Mouse (Mus musculus): Measurements from ENCODE around the gene Thumpd2. TPM values are rescaled to one million over a fixed set of nuclear protein-coding genes. Genes with fewer than 3 reads are reported as not detected.

The Thumpd2 gene
- polyA plus RNA-seq, 1 experiment from 2014 or later, result 12.4 TPM

GRCm38 (mm10) chr17:81031830-81032442 lies 32.9 kb downstream of the Thumpd2 start:
- Histone ChIP-seq H3K9ac (no peak overlapping the region), H3K36me3 (peaks cover 36% of the 10 kb centered on the region), H3K27ac (replicated peaks) (no peak overlapping the region), H3K4me2 (replicated peaks) (no peak overlapping the region), H3K27me3 (no peaks in the 10 kb centered on the region), H3K4me3 (replicated peaks) (no peak overlapping the region), H3K9me3 (replicated peaks) (no peaks in the 10 kb centered on the region), H3K4me1 (no peaks in the 10 kb centered on the region)
- 81% methylated on average over 3 of the region's 3 CpGs for WGBS
- ATAC-seq (ENCODE audit: insufficient number of reproducible peaks, low FRiP score, low TSS enrichment, low read depth), result no peak

- Histone ChIP-seq H3K9me3 (replicated peaks) (no peaks in the 10 kb centered on the region), H3K4me2 (replicated peaks) (no peak overlapping the region), H3K9ac (no peak overlapping the region), H3K27ac (replicated peaks) (no peak overlapping the region), H3K4me1 (no peaks in the 10 kb centered on the region), H3K27me3 (no peaks in the 10 kb centered on the region), H3K4me3 (replicated peaks) (no peak overlapping the region), H3K36me3 (peaks cover 50% of the 10 kb centered on the region)
- 93% methylated on average over 6 of the region's 6 CpGs for WGBS
- ATAC-seq (ENCODE audit: insufficient number of reproducible peaks, low FRiP score, low TSS enrichment, low read depth), result no peak
These were observed 37.6 kb downstream of the Thumpd2 start for GRCm38 (mm10) chr17:81027331-81027730.

- Histone ChIP-seq H3K27me3 (no peaks in the 10 kb centered on the region), H3K36me3 (no peaks in the 10 kb centered on the region), H3K9ac (no peak overlapping the region), H3K9me3 (replicated peaks) (no peaks in the 10 kb centered on the region), H3K27ac (replicated peaks) (no peak overlapping the region), H3K4me2 (replicated peaks) (no peak overlapping the region), H3K4me3 (replicated peaks) (no peak overlapping the region), H3K4me1 (no peaks in the 10 kb centered on the region)
- 46% methylated on average over 1 of the region's 1 CpGs for WGBS
- ATAC-seq (ENCODE audit: insufficient number of reproducible peaks, low FRiP score, low TSS enrichment, low read depth), result no peak
These were observed 47.8 kb downstream of the Thumpd2 start for GRCm38 (mm10) chr17:81017132-81017531.

- H3K27me3 ChIP-seq, result no peaks in the 10 kb centered on the region
- 49% methylated on average over 4 of the region's 4 CpGs for WGBS
- H3K4me2 ChIP-seq (replicated peaks), result no peak overlapping the region
- H3K4me1 ChIP-seq, result no peaks in the 10 kb centered on the region
- no peak overlapping the region for H3K9ac ChIP-seq
- H3K4me3 ChIP-seq (replicated peaks), result no peak overlapping the region
- no peak overlapping the region for H3K27ac ChIP-seq (replicated peaks)
- ATAC-seq (ENCODE audit: insufficient number of reproducible peaks, low FRiP score, low TSS enrichment, low read depth), result no peak
- no peaks in the 10 kb centered on the region for H3K9me3 ChIP-seq (replicated peaks)
- H3K36me3 ChIP-seq, result no peaks in the 10 kb centered on the region
These were observed 49.0 kb downstream of the Thumpd2 start for GRCm38 (mm10) chr17:81015814-81016447.

- H3K4me1 ChIP-seq, result 0 out of 2 replicates have a peak, but pooled peaks cover 2% of the 10 kb centered on the region
- no peak for ATAC-seq (ENCODE audit: insufficient number of reproducible peaks, low FRiP score, low TSS enrichment, low read depth)
- H3K9ac ChIP-seq, result no peak overlapping the region
- H3K4me3 ChIP-seq (replicated peaks), result no peak overlapping the region
- H3K27me3 ChIP-seq, result no peaks in the 10 kb centered on the region
- no peaks in the 10 kb centered on the region for H3K9me3 ChIP-seq (replicated peaks)
- H3K36me3 ChIP-seq, result no peaks in the 10 kb centered on the region
- H3K4me2 ChIP-seq (replicated peaks), result no peak overlapping the region
- WGBS, result 72% methylated on average over 18 of the region's 18 CpGs
- H3K27ac ChIP-seq (replicated peaks), result no peak overlapping the region
These were observed 53.8 kb downstream of the Thumpd2 start for GRCm38 (mm10) chr17:81010844-81011685.

GRCm38 (mm10) chr17:81010199-81010598 lies 54.7 kb downstream of the Thumpd2 start:
- no peak overlapping the region for H3K4me2 ChIP-seq (replicated peaks)
- 0 out of 2 replicates have a peak, but pooled peaks cover 2% of the 10 kb centered on the region for H3K4me1 ChIP-seq
- no peaks in the 10 kb centered on the region for H3K27me3 ChIP-seq
- H3K9ac ChIP-seq, result no peak overlapping the region
- no peaks in the 10 kb centered on the region for H3K36me3 ChIP-seq
- no peak overlapping the region for H3K27ac ChIP-seq (replicated peaks)
- 59% methylated on average over 3 of the region's 3 CpGs for WGBS
- no peaks in the 10 kb centered on the region for H3K9me3 ChIP-seq (replicated peaks)
- H3K4me3 ChIP-seq (replicated peaks), result no peak overlapping the region
- ATAC-seq (ENCODE audit: insufficient number of reproducible peaks, low FRiP score, low TSS enrichment, low read depth), result no peak

- WGBS, result 83% methylated on average over 10 of the region's 10 CpGs
- no peak for ATAC-seq (ENCODE audit: insufficient number of reproducible peaks, low FRiP score, low TSS enrichment, low read depth)
These were observed 55.8 kb downstream of the Thumpd2 start for GRCm38 (mm10) chr17:81009112-81009511.

GRCm38 (mm10) chr17:81005292-81005691 lies 59.6 kb downstream of the Thumpd2 start:
- no peaks in the 10 kb centered on the region for H3K27me3 ChIP-seq
- 0 out of 2 replicates have a peak, but pooled peaks cover 6% of the 10 kb centered on the region for H3K4me1 ChIP-seq
- no peaks in the 10 kb centered on the region for H3K9me3 ChIP-seq (replicated peaks)
- ATAC-seq (ENCODE audit: insufficient number of reproducible peaks, low FRiP score, low TSS enrichment, low read depth), result no peak
- H3K4me2 ChIP-seq (replicated peaks), result no peak overlapping the region
- no peak overlapping the region for H3K27ac ChIP-seq (replicated peaks)
- H3K9ac ChIP-seq, result no peak overlapping the region
- 58% methylated on average over 8 of the region's 8 CpGs for WGBS
- H3K36me3 ChIP-seq, result no peaks in the 10 kb centered on the region
- no peak overlapping the region for H3K4me3 ChIP-seq (replicated peaks)

More at GRCm38 (mm10) chr17:81009112-81009511, 55.8 kb downstream of the Thumpd2 start:
- Histone ChIP-seq H3K9ac (no peak overlapping the region), H3K4me1 (0 out of 2 replicates have a peak, but pooled peaks cover 2% of the 10 kb centered on the region), H3K27ac (replicated peaks) (no peak overlapping the region), H3K36me3 (no peaks in the 10 kb centered on the region), H3K4me3 (replicated peaks) (no peak overlapping the region), H3K9me3 (replicated peaks) (no peaks in the 10 kb centered on the region), H3K4me2 (replicated peaks) (no peak overlapping the region), H3K27me3 (no peaks in the 10 kb centered on the region)

- no peak overlapping the region for H3K27ac ChIP-seq (replicated peaks)
- no peak for ATAC-seq (ENCODE audit: insufficient number of reproducible peaks, low FRiP score, low TSS enrichment, low read depth)
- WGBS, result 54% methylated on average over 11 of the region's 11 CpGs
These were observed 60.4 kb downstream of the Thumpd2 start for GRCm38 (mm10) chr17:81004454-81004853.

GRCm38 (mm10) chr17:81002130-81002529 lies 62.8 kb downstream of the Thumpd2 start:
- whole genome bisulfite sequencing, result 44% methylated on average over 5 of the region's 5 CpGs
- no peaks in the 10 kb centered on the region for H3K27me3 ChIP-seq
- H3K27ac ChIP-seq (replicated peaks), result no peak overlapping the region
- no peak for ATAC-seq (ENCODE audit: insufficient number of reproducible peaks, low FRiP score, low TSS enrichment, low read depth)
- H3K9ac ChIP-seq, result no peak overlapping the region
- H3K4me2 ChIP-seq (replicated peaks), result no peak overlapping the region
- 0 out of 2 replicates have a peak, but pooled peaks cover 3% of the 10 kb centered on the region for H3K4me1 ChIP-seq
- no peak overlapping the region for H3K4me3 ChIP-seq (replicated peaks)
- no peaks in the 10 kb centered on the region for H3K9me3 ChIP-seq (replicated peaks)
- H3K36me3 ChIP-seq, result no peaks in the 10 kb centered on the region

More at GRCm38 (mm10) chr17:81004454-81004853, 60.4 kb downstream of the Thumpd2 start:
- Histone ChIP-seq H3K4me2 (replicated peaks) (no peak overlapping the region), H3K9me3 (replicated peaks) (no peaks in the 10 kb centered on the region), H3K4me3 (replicated peaks) (no peak overlapping the region), H3K4me1 (0 out of 2 replicates have a peak, but pooled peaks cover 3% of the 10 kb centered on the region), H3K27me3 (no peaks in the 10 kb centered on the region), H3K9ac (no peak overlapping the region), H3K36me3 (no peaks in the 10 kb centered on the region)

GRCm38 (mm10) chr17:81001647-81002046 lies 63.2 kb downstream of the Thumpd2 start:
- H3K4me1 ChIP-seq, result 0 out of 2 replicates have a peak, but pooled peaks cover 3% of the 10 kb centered on the region
- no peaks in the 10 kb centered on the region for H3K27me3 ChIP-seq
- 76% methylated on average over 4 of the region's 4 CpGs for WGBS
- no peak overlapping the region for H3K27ac ChIP-seq (replicated peaks)
- no peak for ATAC-seq (ENCODE audit: insufficient number of reproducible peaks, low FRiP score, low TSS enrichment, low read depth)
- H3K4me2 ChIP-seq (replicated peaks), result no peak overlapping the region
- H3K4me3 ChIP-seq (replicated peaks), result no peak overlapping the region
- no peak overlapping the region for H3K9ac ChIP-seq
- no peaks in the 10 kb centered on the region for H3K9me3 ChIP-seq (replicated peaks)
- no peaks in the 10 kb centered on the region for H3K36me3 ChIP-seq

Measured in embryonic facial prominence, embryonic 15.5 days (tissue).